Mouse (Mus musculus) brain, embryonic 14.5 days (tissue): ENCODE data around the gene Arhgef3. TPM values are rescaled to one million over a fixed set of nuclear protein-coding genes. Genes with fewer than 3 reads are reported as not detected.

Experiments used
- DNase-seq: peaks from one replicate; pipeline ENCODE4 v3.0.0-alpha.2; 2011; ENCODE audit warnings: low read depth
- CTCF ChIP-seq: fragments of 200-500 bp; IDR thresholded peaks from 2 replicates; pipeline ENCODE4 v1.5.1; 2012; ENCODE audit warnings: inconsistent platforms, mild to moderate bottlenecking, moderate library complexity, borderline replicate concordance; ENCODE audit not compliant: insufficient read depth, insufficient read length; ENCODE audit errors: extremely low read depth
- POLR2A ChIP-seq: fragments of 200-500 bp; IDR thresholded peaks from 2 replicates; pipeline ENCODE4 v1.6.1; 2012; ENCODE audit warnings: mild to moderate bottlenecking, inconsistent platforms, borderline replicate concordance; ENCODE audit not compliant: poor library complexity, insufficient read depth, insufficient read length, severe bottlenecking; ENCODE audit errors: extremely low read depth
- polyA plus RNA-seq: library from polyadenylated mRNA; depleted of rRNA; stranded (reverse); fragments of >200 nt; gene quantifications from 2 replicates; pipeline ENCODE4 v1.2.3, GENCODE M21; 2012

Gene Arhgef3
- polyA plus RNA-seq, 1 experiment, result 4.9 TPM

GRCm38 (mm10) chr14:27295821-27296220 lies 181.1 kb downstream of the Arhgef3 start:
- DNase-seq, result no peak
- TF ChIP-seq CTCF (no peak), POLR2A (no peak)

GRCm38 (mm10) chr14:27296987-27297386 lies 182.3 kb downstream of the Arhgef3 start:
- TF ChIP-seq CTCF, result no peak
- TF ChIP-seq POLR2A, result no peak

GRCm38 (mm10) chr14:27298875-27299274 lies 184.2 kb downstream of the Arhgef3 start:
- TF ChIP-seq CTCF (no peak), POLR2A (no peak)
- no peak for DNase-seq

More at GRCm38 (mm10) chr14:27296987-27297386, 182.3 kb downstream of the Arhgef3 start:
- no peak for DNase-seq

- TF ChIP-seq CTCF (no peak), POLR2A (no peak)
- no peak for DNase-seq
These were observed 185.0 kb downstream of the Arhgef3 start for GRCm38 (mm10) chr14:27299705-27300104.

GRCm38 (mm10) chr14:27301768-27302499 lies 187.2 kb downstream of the Arhgef3 start:
- peak; percentile 32 for DNase-seq
- TF ChIP-seq POLR2A (no peak), CTCF (no peak)

GRCm38 (mm10) chr14:27303294-27303693 lies 188.6 kb downstream of the Arhgef3 start:
- TF ChIP-seq POLR2A (no peak), CTCF (no peak)
- DNase-seq, result no peak

GRCm38 (mm10) chr14:27304408-27304807 lies 189.7 kb downstream of the Arhgef3 start:
- DNase-seq, result no peak
- TF ChIP-seq CTCF (no peak), POLR2A (no peak)

GRCm38 (mm10) chr14:27308761-27309160 lies 194.1 kb downstream of the Arhgef3 start:
- DNase-seq, result no peak
- TF ChIP-seq CTCF, result no peak
- no peak for TF ChIP-seq POLR2A

- TF ChIP-seq POLR2A (no peak), CTCF (no peak)
- no peak for DNase-seq
These were observed 196.0 kb downstream of the Arhgef3 start for GRCm38 (mm10) chr14:27310559-27311242.

- TF ChIP-seq POLR2A (no peak), CTCF (no peak)
- DNase-seq, result no peak
These were observed 197.7 kb downstream of the Arhgef3 start for GRCm38 (mm10) chr14:27312380-27312779.

- no peak for DNase-seq
- no peak for TF ChIP-seq POLR2A
- no peak for TF ChIP-seq CTCF
These were observed 201.0 kb downstream of the Arhgef3 start for GRCm38 (mm10) chr14:27315737-27316136.
